Mouse (Mus musculus) liver, postnatal 0 days (tissue): ENCODE results near the gene Pacsin3. TPM values are rescaled to one million over a fixed set of nuclear protein-coding genes. Genes with fewer than 3 reads are reported as not detected.
A peak's percentile ranks its signal among the peaks of the same experiment; 100 is the strongest.

Experiments used
- ATAC-seq: fragments of 200-750 bp; cut with Nextera tagmentation; 2 replicates; pipeline ENCODE4 v1.8.0; 2017; ENCODE audit warnings: mild to moderate bottlenecking, moderate library complexity
- DNase-seq: peaks from one replicate; pipeline ENCODE4 v3.0.0-alpha.2; 2016
- H3K27ac ChIP-seq: fragments of 300-500 bp; sonication (generic); 2 replicates; pipeline ENCODE4 v1.5.1; 2014; ENCODE audit warnings: antibody characterized with exemption, moderate library complexity, mild to moderate bottlenecking, low read depth
- H3K27me3 ChIP-seq: fragments of 300-500 bp; sonication (generic); 2 replicates; pipeline ENCODE4 v1.6.1; 2014; ENCODE audit warnings: low read length, control low read depth, mixed read lengths; ENCODE audit not compliant: insufficient read depth
- H3K36me3 ChIP-seq: fragments of 300-500 bp; sonication (generic); replicated peaks from 2 replicates; pipeline ENCODE4 v1.6.1; 2014; ENCODE audit warnings: mild to moderate bottlenecking, control low read depth, low read length, moderate library complexity, mixed read lengths; ENCODE audit not compliant: insufficient read depth
- H3K4me1 ChIP-seq: fragments of 300-500 bp; sonication (generic); 2 replicates; pipeline ENCODE4 v1.6.1; 2014; ENCODE audit warnings: antibody characterized with exemption, mild to moderate bottlenecking, control low read depth; ENCODE audit not compliant: insufficient read depth
- H3K4me2 ChIP-seq: fragments of 300-500 bp; sonication (generic); 2 replicates; pipeline ENCODE4 v1.6.1; 2014; ENCODE audit warnings: low read depth, mild to moderate bottlenecking, low read length, moderate library complexity, mixed read lengths
- H3K4me3 ChIP-seq: fragments of 300-500 bp; sonication (generic); 2 replicates; pipeline ENCODE4 v1.5.1; 2014; ENCODE audit warnings: low read depth, low read length
- H3K9ac ChIP-seq: fragments of 300-500 bp; sonication (generic); replicated peaks from 2 replicates; pipeline ENCODE4 v1.6.1; 2014; ENCODE audit warnings: mild to moderate bottlenecking, moderate library complexity
- H3K9me3 ChIP-seq: fragments of 300-500 bp; sonication (generic); 2 replicates; pipeline ENCODE4 v1.6.1; 2016; ENCODE audit warnings: mild to moderate bottlenecking, control low read depth, low read length, mixed read lengths
- CTCF ChIP-seq: sonication (generic); IDR thresholded peaks from 2 replicates; pipeline ENCODE4 v1.5.1; 2016; ENCODE audit warnings: antibody characterized with exemption, low read depth
- EP300 ChIP-seq: IDR thresholded peaks from 2 replicates; pipeline ENCODE4 v1.6.1; 2016; ENCODE audit warnings: antibody characterized with exemption, low read depth, mild to moderate bottlenecking
- WGBS: fragments of 180-500 bp; shearing (Covaris S2); extraction: QIAGEN DNeasy Blood & Tissue Kit; methylation state at CpG from one replicate; pipeline ENCODE4 v1.1.7; 2014; ENCODE audit not compliant: insufficient replicate concordance; 5-methylcytosine and 5-hydroxymethylcytosine counted together
- polyA plus RNA-seq: library from polyadenylated mRNA; unstranded; fragments of >200 nt; fragmentation: Nextera tagmentation; extraction: Ambion mirVana; gene quantifications from 2 replicates; pipeline ENCODE4 v1.2.1, GENCODE M21; 2015

Gene Pacsin3
- polyA plus RNA-seq, 1 experiment from 2014 or later, result 27.8 TPM

DNA sequence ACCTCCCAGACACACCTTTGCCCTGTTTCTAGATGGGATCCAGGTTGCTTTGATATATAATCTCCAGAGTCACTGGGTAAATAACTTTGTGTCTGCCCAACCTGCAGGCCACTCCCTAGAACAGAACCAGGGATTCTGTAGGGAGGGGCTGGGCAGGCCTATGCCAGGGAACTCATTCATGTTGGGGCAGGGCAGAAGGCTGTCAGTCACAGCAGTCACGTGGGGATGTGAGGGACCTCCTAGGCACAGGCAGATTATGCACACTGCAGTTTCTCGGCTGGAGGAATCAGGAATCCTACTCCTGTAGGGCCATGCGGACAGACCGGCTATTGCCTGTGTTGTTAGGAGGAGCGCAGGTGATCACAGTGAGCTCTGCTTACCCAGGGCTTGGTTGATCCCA lies 25.6 kb downstream of the Pacsin3 start:
- ATAC-seq (peak; percentile 57), DNase-seq (no peak)
- peaks cover 5% of the 10 kb centered on the region; the same call in 1 of the 2 replicates for H3K36me3 ChIP-seq
- H3K4me3 ChIP-seq, result no peak overlapping the region
- no peak overlapping the region for H3K9ac ChIP-seq
- no peak overlapping the region for H3K27ac ChIP-seq
- 63% methylated on average over 5 of the region's 5 CpGs for WGBS
- no peak for TF ChIP-seq CTCF
- TF ChIP-seq EP300, result no peak
- H3K27me3 ChIP-seq, result no peaks in the 10 kb centered on the region
- H3K4me1 ChIP-seq, result no peaks in the 10 kb centered on the region
- no peaks in the 10 kb centered on the region for H3K9me3 ChIP-seq
- no peak overlapping the region for H3K4me2 ChIP-seq

DNA sequence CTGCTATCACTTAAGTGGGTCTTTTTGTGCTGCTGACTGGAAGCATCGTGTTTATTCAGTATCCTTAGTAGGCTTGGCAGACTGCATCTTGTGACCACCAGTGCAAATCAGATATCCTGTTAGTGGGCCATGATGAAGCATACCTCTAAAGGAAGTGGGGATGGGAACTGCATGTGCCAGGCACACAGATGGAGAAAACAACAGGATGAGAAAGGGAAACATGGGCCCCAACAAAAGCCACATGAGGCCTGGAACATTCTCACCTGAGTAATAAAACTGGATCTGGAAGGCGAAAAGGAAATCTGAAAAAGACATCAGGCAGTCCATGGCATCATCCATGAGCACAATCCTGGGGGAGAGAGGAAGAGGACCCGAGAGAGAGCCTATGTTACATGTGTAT lies 28.2 kb downstream of the Pacsin3 start:
- ATAC-seq (no peak), DNase-seq (no peak)
- no peaks in the 10 kb centered on the region for H3K27me3 ChIP-seq
- H3K4me3 ChIP-seq, result no peak overlapping the region
- no peaks in the 10 kb centered on the region for H3K36me3 ChIP-seq
- no peak overlapping the region for H3K27ac ChIP-seq
- no peak for TF ChIP-seq CTCF
- no peak for TF ChIP-seq EP300
- H3K9ac ChIP-seq, result no peak overlapping the region
- WGBS, result 58% methylated on average over 3 of the region's 3 CpGs
- H3K9me3 ChIP-seq, result no peaks in the 10 kb centered on the region
- no peak overlapping the region for H3K4me2 ChIP-seq
- no peaks in the 10 kb centered on the region for H3K4me1 ChIP-seq

DNA sequence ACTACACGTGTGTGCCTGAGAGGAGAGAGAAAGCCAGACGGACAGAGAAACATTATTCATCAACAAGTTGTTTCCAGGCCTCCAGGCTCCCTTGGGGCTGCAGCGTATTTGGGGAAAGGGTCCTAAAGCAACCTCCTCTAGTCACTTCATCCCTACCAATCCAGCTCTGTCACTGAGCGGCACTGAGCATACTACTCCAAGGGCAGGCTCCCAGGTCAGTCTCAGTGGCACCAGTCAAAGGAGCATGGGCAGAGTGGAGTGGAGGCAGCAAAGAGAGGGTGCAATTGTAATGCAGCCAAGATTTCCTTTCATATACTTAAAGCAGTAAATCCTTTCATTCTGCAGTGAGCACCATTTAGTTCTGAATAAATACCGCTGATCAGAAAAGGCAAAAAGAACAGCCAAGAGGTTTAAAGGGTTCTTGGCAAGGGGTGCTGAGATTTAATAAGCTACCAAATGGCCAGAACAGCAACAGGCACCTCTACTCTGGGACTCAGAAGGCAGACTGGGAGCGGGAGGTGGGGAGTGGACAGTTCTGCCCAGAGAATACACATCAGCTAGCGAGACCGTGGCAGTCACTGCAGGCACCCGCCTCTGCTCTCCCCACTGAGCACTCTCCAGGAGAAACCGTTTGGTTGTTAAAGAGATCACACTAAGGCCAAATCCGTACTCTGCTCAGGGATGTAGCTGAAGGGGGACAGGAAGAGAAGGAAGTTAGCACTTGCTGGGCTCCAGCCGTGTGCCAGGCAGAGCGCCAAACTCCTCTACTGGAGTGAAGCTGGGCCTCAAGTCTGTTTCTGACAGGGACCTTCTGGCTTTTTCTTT lies 28.8 kb downstream of the Pacsin3 start:
- H3K4me3 ChIP-seq, result no peak overlapping the region
- no peak overlapping the region for H3K4me2 ChIP-seq
- ATAC-seq, result no peak
- no peaks in the 10 kb centered on the region for H3K36me3 ChIP-seq
- TF ChIP-seq CTCF (no peak), EP300 (no peak)
- no peak overlapping the region for H3K27ac ChIP-seq
- no peaks in the 10 kb centered on the region for H3K4me1 ChIP-seq
- no peaks in the 10 kb centered on the region for H3K27me3 ChIP-seq
- DNase-seq, result no peak
- no peak overlapping the region for H3K9ac ChIP-seq
- H3K9me3 ChIP-seq, result no peaks in the 10 kb centered on the region
- 67% methylated on average over 13 of the region's 13 CpGs for WGBS

DNA sequence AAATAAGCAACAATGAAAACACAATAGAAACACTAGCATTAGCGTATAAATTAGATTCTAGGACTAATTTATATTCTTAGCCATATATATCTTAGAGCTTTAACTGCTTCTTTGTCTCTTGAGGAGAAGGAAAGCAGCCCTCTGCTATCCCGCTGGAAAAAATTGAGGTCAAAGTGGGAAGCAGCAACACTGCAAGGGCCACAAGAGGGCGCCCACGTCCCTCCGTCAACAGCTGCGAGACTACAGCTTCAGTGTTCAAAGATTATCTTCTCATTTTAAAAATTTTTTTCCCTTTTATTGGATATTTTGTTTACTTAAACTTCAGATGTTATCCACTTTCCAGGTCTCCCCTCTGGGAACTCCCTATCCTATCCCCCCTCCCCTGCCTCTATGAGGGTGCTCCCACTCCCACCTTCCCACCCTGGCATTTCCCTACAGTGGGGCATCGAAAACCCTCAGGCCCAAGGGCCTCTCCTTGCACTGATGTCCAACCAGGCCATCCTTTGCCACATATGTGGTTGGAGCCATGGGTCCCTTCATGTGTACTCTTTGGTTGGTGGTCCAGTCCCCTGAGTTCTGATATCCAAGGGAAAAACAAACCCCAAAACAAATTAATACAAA lies 30.2 kb downstream of the Pacsin3 start:
- Histone ChIP-seq H3K27ac (no peak overlapping the region), H3K9me3 (no peaks in the 10 kb centered on the region), H3K36me3 (no peaks in the 10 kb centered on the region), H3K4me3 (no peak overlapping the region), H3K4me2 (no peak overlapping the region), H3K27me3 (no peaks in the 10 kb centered on the region), H3K9ac (no peak overlapping the region), H3K4me1 (no peaks in the 10 kb centered on the region)
- peak; percentile 85 for DNase-seq
- TF ChIP-seq CTCF (peak; percentile 93), EP300 (no peak)
- WGBS, result 18% methylated on average over 7 of the region's 7 CpGs
- no peak for ATAC-seq

DNA sequence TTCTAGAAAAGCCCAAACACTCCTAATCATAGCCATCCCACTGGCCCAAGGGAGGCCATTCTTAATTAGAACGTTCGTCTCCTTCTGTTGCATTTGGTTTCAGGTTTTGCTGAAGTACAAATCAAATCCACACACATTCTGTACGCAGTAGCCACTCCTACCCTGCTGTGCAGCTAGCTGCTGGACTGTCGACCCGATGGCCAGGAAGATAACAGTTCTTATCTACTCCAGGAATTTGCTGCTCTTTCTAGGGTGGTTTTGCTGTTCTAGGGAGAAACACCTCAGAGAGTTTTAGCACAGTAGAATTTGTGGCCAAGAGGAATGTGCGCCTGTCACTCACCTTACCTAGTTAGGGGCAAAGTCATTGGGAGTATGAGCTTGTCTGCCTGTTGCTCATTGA lies 31.8 kb downstream of the Pacsin3 start:
- Histone ChIP-seq H3K36me3 (no peaks in the 10 kb centered on the region), H3K9ac (no peak overlapping the region), H3K27ac (no peak overlapping the region), H3K4me1 (no peaks in the 10 kb centered on the region), H3K27me3 (no peaks in the 10 kb centered on the region), H3K9me3 (no peaks in the 10 kb centered on the region), H3K4me3 (no peak overlapping the region), H3K4me2 (no peak overlapping the region)
- ATAC-seq, result no peak
- TF ChIP-seq EP300 (no peak), CTCF (no peak)
- no peak for DNase-seq
- WGBS, result 39% methylated on average over 6 of the region's 6 CpGs

DNA sequence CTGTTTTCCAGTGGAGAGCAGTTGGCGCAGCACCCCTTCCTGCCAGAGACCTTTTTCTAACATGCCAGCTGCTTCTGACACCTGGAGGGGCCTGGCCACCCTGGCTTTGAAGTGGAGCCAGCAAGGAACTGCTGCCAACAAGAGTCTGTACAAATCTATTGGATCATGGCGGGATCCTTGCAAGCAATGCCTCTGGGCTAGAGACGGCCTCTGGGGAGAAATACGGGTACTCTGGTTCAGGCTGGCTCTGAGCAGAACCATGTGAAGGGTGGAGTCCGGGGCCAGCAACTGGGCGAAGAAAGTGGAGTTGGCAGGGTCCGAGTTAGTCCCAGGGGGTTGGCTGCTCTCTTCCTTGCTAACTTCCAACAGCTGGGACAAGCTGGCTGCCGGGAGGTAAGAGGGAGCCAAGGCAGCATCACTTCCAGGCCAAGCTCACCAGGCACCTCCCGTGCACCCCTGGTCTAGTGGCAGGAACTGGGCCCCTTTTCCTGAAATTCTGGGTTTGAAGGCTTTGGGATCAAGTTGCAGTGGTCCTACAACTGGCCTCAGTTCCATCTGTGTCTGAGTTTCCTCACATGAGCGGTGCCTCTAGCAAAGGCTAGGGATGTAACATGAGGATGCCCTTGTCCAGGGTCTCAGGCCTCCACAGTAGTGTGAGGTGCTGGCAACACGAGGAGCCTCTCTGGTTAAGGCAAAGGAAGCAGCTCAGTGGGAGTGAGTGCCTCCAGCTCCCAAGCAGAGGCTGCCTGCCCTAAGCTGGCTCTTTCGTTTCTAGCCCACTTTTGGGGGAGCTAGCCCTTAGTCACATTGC lies 35.6 kb downstream of the Pacsin3 start:
- TF ChIP-seq CTCF (no peak), EP300 (no peak)
- no peaks in the 10 kb centered on the region for H3K4me1 ChIP-seq
- H3K36me3 ChIP-seq, result no peaks in the 10 kb centered on the region
- 80% methylated on average over 12 of the region's 12 CpGs for WGBS
- DNase-seq, result no peak
- no peak overlapping the region for H3K4me3 ChIP-seq
- no peaks in the 10 kb centered on the region for H3K27me3 ChIP-seq
- no peak for ATAC-seq
- no peak overlapping the region for H3K9ac ChIP-seq
- H3K9me3 ChIP-seq, result no peaks in the 10 kb centered on the region
- no peak overlapping the region for H3K27ac ChIP-seq
- no peak overlapping the region for H3K4me2 ChIP-seq
